Mouse (Mus musculus): Measurements from ENCODE around the gene Gm49320.

- no peak for TF ChIP-seq CTCF (IDR thresholded peaks at IDR 0.05; ENCODE audit: low read depth)
- TF ChIP-seq EP300 (IDR thresholded peaks at IDR 0.05; ENCODE audit: low read depth): no peak
Observed at GRCm38 (mm10) chr8:4192305-4192704, 46.4 kb upstream of the Gm49320 start.

Measured in liver, postnatal 0 days (tissue).